Mouse (Mus musculus): ENCODE results near the gene Rae1. TPM values are rescaled to one million over a fixed set of nuclear protein-coding genes. Genes with fewer than 3 reads are reported as not detected.

The Rae1 gene
- total RNA-seq (2015) (53.2 and 72.9 TPM in 2 replicates), total RNA-seq (2017) (42.4 and 54.3 TPM in 2 replicates)

DNA sequence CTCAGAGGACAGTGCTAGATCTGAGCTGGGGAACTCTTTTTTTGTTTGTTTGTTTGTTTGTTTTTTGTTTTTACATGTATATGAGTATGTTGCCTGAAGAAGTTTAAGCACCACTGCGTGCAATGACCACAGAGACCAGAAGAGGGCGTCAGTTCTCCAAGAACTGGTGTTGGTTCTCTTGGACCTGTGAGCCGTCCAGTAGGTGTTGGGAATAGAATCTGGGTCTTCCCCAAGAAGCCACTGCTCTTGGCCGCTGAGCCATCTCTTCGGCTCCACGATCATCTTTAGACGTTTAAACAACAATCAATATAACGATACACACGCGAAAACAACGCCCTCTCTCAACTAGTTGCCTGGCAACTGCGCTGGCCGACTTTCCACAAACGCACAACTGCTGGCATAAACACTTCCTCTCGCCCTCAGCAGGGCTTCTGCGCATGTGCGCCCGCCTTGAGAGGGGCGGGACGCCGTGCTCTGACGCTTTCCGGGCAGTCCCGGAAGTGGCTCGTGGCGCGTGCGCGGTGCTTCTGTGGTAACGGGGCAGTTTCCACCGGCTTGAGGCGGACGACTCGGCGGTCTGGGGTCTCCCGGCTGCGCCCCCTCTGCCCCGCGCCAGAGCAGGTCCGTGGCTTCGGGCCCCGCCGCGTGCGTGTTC is at the start of gene Rae1:
TSS of gene Rae1 (plus strand) at position 488 of the 655 bp plus-strand sequence.
- ATAC-seq (ENCODE audit: poor library complexity, severe bottlenecking) = peak; percentile 89

DNA sequence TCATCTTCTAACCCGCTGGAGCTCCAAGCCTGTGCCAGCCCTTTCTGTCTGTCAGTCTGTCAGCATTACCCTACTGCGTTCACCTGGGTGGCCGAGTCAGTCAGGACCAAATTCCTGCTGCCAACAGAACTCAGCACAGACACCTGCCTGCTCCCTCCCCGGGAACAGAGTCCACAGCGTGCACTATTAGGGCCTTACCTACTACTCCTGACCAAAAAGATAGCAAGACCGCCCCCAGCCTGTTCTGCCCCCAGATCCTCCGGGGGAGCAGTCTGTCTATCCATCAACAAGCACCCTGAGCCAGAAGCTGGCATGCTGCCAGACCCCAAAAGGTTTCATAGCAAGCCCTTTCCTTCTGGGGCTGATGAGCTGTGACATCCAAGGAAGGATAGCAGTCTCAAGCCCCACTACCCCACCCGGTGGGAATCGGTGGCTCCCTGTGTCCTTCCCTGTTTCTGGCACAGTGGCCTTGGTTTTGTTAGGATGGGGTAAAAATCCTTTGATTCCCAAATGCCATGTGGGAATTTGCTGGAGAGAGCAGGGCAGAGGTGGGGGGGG is 49.7 kb upstream of the Rae1 start:
- ATAC-seq (ENCODE audit: poor library complexity, severe bottlenecking) = no peak

DNA sequence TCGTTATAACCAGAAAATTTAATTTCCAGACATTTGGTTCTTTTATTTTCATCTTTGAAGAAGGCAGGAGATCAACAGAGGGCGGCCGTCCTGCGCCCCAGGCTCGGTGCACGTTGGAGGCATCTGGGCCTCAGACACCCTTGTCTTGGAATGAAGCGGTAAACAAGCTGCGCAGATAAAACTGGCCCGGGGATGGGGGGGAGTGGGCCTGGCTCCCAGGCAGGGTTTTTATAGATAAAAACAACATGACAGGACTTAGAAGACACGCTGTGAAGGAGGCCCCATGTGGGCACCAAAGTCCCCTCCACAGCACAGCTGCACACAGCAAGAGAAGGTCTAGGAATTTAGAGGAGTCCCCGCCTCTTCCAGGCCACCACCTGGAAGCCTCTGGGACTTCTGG is 49.2 kb upstream of the Rae1 start:
- no peak for ATAC-seq (ENCODE audit: poor library complexity, severe bottlenecking)

DNA sequence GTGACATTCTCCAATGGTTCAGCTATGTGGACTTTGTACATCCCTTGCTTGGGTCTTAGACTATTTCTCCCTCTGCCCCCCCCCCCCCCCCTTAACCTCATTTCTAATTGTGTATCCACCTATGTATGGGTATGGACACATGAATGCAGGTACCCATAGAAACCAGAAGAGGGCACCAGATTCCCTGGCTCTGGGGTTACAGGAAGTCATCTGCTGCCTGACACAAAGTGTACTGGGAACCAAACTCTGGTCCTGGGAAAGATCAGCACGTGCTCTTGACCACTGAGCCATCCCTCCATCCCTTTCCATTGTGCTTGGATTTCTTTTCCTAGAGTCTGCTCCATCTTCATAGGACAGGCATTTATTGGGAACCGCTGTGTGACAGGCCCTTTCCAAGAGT is 47.9 kb upstream of the Rae1 start:
- no peak for ATAC-seq (ENCODE audit: poor library complexity, severe bottlenecking)

DNA sequence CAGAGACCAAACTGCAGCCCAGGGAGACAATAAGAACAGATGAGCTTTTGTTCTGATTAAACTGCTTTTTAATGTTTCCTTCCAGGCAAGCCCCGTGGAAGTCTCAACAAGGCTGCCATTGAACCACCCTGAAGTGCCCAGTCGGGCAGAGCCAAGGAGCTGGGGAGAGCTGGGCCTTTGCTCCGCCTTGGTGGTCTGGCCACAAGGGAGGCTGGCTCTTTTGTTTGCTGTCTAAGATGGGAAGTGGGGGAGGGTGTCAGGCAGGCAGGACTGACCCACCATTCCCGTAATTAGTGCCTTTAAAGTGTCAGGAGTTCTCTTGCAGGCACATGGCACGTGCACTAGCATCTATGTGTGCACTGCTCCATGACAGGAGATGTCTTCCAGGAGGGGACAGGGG is 41.3 kb upstream of the Rae1 start:
- ATAC-seq (ENCODE audit: poor library complexity, severe bottlenecking) = no peak

DNA sequence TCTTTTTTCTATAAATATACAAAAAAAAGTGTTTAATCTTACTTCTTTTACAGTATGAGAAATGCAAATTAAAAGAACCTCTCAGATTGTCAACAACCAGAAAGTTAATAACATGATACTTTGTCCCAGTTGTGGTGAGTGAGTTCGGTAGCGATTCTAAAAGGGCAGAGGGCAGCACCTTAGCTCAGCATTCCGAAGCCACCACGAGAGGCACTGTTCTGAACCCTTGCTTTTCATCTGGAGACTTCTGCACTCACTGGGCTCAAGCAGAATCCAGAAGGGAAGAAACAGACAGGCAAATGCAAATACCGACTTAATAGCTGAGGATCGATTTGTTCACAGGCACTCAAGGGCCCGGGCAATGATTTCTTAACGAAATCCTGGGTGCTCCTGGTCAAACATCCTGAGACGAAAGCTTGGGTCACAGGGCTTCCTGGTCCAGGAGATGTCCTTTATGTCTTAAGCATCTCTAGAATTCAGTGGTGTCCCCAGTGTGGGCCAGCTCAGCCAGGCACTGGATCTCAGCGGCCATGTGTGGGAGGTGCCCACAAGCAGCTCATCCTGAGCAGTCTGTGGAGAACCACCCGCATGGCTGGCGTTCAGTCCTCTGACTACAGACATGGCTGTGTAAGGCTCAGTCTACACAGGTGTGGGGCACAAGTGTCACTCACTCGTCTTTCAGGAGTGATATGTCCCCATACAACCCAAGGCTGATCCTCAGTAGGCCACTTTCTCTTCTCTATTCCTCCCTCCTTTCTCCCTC is 40.7 kb upstream of the Rae1 start:
- no peak for ATAC-seq (ENCODE audit: poor library complexity, severe bottlenecking)

DNA sequence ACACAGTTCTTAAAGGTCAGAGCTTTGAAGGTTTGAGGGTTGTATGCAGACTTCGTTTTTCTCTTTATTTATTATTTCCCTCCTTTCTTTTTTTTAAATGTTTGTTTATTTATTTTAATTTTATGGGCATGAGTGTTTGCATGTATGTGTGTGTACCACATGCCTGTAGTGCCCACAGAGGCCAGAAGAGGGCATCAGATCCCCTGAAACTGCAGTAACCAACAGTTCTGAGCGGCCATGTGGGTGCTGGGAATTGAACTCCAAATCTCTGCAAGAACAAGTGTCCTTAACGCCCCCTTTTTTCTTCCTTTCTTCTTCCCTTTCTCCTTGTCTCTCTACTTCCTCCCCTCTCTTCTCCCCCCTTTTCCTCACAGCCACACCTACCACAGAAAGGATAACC is 39.6 kb upstream of the Rae1 start:
- ATAC-seq (ENCODE audit: poor library complexity, severe bottlenecking) = no peak

DNA sequence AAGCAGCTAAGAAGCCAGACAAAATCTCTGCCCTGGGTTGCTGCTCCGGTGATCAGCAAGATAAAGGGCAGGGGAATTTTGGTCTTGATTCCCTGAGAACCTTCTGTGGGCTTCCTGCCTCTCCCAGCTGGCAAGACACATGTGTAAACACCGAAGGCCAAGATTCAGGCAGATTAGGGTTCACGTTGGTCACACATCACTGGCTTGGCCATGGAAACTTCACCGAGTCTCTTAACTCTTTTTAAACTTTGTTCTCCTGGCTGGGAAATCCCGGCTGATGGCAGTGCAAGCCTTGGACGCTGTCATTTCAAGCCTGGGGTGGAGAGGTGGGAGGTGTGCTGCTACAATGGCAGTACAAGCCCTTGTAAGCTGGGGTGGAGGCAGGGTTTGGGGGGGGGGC is 38.7 kb upstream of the Rae1 start:
- ATAC-seq (ENCODE audit: poor library complexity, severe bottlenecking) = no peak

DNA sequence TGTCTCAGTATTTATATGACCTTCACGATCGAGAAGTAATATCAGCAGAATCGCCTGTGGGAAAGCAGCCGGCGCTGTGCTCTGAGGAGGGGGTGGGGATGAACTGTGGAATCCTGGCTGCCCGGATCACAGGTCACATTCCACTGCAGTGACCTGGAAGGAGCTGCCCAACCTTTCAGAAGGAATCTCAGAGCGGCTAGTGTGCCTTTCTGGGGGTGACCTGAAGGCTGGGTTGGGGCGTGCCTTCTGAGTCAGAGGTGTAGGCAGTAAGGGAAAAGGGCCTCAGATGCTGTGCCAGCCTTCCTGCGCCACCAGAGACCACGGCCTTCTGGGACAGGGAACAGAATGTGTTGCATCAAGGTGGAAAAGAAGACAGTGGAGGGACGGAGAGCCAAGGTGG is 34.7 kb upstream of the Rae1 start:
- no peak for ATAC-seq (ENCODE audit: poor library complexity, severe bottlenecking)

DNA sequence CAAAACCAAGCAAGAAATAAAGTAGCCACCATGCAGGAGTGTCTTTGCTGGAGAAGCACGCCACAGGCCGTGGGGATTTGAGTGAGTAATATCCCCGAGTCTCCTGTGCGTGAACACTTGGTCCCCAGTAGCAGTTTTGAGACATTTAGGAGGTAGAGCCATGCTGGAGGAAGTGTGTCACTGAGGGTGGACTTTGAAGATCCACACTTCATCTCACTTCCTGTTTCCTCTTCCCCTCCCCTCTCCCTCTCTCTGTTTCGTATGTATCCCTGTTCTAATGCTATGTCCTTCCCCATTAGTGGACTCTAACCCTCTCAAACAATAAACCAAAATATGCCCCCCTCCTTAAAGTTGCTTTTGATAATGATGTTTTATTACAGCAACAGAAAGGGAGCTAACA is 33.4 kb upstream of the Rae1 start:
- peak; percentile 89 for ATAC-seq (ENCODE audit: poor library complexity, severe bottlenecking)

DNA sequence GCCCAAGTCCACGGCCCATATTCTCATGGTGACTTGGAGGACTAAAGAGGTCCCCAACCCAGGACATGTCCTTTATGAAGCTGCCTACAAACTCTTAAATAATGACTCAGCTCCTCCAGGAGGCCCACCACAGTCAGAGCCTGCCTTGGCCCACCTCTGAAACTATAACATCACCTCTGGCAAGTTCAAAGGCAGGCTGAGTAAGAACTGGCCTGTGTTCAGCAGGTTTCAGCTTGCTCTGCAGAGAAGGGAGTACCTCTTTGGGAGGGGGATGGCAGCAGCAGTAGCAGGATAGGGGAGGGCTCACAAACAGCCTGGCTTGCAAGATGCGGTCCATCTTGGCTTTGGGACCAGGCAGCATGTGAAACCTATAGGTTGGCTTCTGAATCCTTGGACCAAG is 28.1 kb upstream of the Rae1 start:
- no peak for ATAC-seq (ENCODE audit: poor library complexity, severe bottlenecking)

DNA sequence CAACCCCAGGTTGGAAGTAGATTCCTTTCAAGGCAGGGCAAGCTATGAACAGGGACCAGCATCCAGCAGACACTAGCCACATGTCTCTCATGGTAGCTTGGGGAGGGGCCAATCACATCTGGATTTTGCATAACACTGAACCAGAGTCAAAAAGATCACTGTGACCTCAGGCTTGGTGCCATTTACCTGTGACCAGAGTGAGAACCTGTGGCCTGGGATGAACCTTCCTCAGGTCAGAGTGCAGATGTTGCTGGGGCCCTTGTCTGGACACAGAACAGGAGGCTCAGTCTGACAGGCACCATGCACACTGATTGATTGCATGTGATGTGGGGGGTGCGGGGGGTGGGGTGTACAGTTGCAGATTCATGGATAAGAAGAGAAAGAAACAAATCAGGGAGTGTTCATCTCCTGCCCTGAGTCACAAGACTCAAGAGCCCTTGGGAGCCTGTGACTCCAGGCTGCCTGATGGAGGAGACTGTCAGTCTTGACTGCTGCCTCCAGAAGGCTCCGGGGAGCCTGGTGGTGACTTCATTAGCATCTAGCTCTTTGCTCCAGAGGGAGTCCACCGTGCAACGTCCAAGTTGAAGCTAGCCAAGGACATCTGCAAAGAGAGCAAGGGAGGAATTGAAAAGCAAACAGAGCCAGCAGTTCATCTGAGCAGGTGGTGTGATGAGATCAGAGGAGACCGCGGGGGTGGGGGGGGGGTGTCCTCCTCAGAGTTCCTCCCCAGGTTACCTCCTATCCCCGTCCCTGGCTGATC is 25.9 kb upstream of the Rae1 start:
- ATAC-seq (ENCODE audit: poor library complexity, severe bottlenecking) = no peak

DNA sequence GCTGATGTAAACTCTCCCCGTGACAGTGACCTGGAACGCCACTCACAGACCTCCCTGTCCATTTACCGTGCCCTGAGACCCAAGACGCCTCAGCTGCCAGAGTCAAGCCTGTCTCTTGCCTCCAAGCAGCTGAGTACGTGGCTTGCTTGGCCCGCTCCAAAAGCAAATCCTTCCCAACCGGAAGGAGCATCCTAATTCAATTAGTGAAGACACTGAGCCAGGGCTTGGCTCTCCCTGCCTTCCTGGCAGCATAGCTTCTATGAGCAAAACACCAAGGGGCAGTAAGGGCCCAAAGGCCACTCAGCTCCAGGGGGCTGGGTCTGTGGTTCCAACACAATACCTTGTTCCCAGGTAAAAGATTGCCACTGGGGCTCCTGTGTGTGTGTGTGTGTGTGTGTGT is 25.2 kb upstream of the Rae1 start:
- ATAC-seq (ENCODE audit: poor library complexity, severe bottlenecking) = no peak

DNA sequence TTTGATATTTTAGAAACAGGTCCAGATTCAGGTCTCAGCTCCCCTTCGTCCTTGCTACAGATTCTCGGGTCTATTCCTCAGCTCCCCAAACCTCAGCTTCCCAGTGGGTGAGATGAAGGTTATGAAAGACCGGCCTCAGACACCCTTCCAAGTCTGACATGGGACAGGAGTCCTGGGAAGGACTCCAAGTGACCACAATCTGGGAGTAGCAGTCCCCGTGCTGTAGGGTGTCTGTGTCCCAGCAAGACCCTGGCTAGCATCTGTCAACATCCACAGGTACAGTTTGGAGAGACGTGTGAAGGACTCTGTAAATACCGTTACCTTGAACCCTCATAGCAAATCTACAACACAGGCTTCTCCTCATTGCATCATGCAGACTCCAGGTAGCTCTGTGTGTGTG is 24.8 kb upstream of the Rae1 start:
- no peak for ATAC-seq (ENCODE audit: poor library complexity, severe bottlenecking)

DNA sequence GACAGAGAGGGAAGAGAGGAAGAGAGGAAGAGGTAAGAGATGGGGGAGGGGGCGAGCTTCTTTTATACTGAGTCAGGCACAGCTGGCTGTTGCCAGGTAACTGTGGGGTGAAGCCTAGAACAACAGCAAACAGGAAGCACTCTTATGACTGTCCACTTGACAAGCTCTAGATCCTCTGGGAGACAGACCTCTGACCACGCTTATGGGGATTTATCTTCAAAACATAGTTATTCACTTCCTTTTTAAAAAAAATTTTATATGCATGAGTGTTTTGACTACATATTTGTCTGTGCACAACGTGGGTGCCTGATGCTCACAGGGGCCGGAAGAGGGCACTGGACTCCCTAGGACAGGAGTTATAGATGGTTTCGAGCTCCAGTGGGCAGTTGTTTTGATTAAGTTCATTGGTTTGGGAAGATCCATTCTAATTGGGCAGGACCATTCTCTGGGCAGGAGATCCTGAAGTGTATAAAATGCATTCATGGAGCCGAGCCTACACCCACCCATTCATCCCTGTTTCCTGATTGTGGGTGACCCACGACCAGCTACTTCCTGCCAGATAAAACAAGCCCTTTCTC is 23.2 kb upstream of the Rae1 start:
- peak; percentile 36 for ATAC-seq (ENCODE audit: poor library complexity, severe bottlenecking)

DNA sequence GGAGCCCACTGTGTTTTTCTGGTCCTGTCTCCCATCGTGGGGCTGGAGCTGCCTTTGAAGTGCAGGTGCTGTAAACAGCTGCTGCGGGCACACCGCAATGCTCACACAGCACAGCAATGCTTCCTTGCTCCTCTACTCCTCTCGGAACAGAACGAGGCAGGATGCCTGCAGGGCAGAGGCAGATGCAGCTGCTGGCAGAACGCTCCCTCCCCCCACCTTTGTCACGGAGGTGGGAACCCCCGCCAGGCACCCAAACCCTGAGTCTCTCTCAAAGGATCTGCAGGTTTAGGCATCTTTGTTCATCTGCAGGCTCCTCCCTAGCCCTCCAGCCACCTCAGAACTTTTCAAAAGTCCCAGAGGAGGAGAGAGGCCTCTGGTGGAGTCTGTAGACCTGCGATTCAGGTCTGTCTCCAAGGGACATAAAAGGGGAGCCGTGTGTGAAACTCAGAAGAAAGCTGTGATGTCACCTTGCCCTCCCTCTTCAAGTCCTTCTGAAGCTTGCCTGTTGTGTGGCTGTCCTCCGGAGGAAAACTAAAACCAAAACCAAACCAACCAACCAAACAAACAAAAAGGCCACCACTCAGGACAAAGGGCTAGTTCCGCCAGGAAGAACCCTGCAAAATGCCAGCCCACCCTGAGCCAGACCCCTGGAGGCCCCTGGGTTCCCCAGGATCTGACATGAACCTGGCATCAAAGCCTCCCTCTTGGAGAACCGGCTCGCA is 22.3 kb upstream of the Rae1 start, which contains the start of gene Spo11:
TSS of gene Spo11 (plus strand) at position 292 of the 722 bp plus-strand sequence.
- ATAC-seq (ENCODE audit: poor library complexity, severe bottlenecking) = peak; percentile 70

DNA sequence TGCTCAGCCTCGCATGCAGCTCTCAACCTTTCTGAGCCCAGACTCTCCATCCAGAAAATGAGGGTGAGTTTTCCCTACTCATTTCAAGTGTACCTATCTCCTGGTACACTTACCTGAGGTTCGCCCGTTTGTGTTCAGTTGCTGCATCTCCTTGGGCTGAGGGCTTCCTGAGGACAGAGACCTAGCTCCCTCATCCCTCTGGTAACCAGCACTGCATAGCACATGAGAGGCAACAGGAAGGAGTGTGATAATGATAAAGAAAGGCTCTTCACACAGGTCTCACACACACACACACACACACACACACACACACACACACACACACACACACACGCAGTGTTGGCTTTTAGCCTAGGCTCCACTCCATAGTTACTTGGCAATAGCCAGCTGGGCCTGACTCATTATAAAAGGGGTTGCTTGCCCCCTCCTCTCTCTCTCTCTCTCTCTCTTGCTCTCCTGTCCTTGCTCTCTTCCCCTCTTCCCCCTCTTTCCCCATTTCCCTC is 21.7 kb upstream of the Rae1 start:
- no peak for ATAC-seq (ENCODE audit: poor library complexity, severe bottlenecking)

DNA sequence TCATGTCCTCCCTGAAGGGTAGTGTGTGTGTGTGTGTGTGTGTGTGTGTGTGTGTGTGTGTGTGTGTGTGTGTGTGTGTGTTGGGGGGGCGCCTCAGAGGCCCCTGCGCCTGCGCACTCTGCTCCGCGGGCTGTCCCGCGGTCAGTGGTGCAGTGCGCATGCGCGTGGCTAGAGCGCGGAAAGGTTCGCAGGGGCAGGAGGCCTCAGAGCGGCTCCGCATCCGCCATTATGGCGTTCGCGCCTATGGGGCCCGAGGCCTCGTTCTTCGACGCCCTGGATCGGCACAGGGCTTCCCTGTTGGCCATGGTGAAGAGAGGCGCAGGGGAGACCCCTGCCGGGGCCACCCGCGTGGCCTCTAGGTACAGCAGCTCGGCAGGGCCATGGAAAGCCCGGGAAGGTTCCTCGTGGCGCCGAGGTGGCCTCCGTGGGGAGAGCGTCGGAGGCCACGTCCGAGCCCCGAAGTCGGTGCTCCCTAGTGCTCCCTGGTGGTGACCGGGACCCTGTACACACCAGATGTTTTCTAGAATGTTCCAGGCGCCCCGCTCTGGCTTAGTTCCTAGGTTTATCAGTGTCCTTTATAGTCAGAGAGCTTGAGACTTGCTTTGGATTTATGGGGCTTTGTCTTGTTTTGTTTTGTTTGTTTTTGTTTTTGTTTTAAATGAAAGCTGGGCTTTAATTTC is 20.1 kb upstream of the Rae1 start:
- ATAC-seq (ENCODE audit: poor library complexity, severe bottlenecking) = no peak

DNA sequence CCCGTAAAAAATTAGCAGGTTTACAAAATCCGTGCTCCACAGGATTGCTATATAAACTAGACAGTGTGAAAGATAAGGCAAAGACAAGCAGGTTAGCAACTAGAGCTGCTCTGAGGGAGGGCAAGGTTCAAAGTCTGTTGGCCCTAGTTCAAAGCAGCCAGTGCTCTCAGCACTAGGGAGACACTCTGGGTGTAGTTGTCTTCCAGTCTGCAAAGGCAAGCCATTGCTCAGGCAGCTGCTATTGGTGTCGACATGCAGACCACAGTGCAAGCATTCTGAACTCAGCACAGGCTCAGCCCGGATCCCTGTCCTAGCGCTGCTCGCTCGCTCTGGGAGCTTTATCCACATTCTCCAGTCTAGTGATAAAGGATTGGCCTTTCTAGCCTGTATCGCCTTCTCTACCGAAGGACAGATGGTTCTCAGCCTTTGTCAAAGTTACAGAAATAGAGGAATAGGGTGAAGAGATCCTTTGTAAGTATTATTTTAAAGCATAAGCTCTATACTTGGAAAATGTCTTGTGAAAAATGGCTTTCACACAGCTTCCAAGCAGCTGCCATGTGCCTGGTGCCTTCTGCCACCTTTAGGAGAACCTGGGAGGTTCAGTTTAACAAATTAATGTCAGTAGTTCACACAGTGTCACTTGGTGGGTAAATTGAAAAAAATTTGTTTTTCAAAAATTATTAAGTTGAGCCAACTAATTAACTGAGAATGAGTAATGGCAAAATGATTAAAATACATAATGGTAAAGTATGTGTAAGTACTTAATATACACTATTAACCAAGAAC is 16.9 kb upstream of the Rae1 start:
- ATAC-seq (ENCODE audit: poor library complexity, severe bottlenecking) = no peak
